Mouse (Mus musculus): ENCODE data around the gene Pmel. TPM values are rescaled to one million over a fixed set of nuclear protein-coding genes. Genes with fewer than 3 reads are reported as not detected.

Gene Pmel
- 0.63 and 0.99 TPM in 2 replicates for polyA plus RNA-seq (2014; fragmentation: Nextera tagmentation; extraction: Ambion mirVana)

GRCm38 (mm10) chr10:128703895-128704294 is at the start of gene Pmel:
Pmel (plus strand) TSS chr10:128704195.
- no peaks in the 10 kb centered on the region for H3K27me3 ChIP-seq (ENCODE audit: control insufficient read depth, insufficient read depth, low read length)
- ATAC-seq (ENCODE audit: low read depth): no peak

DNA sequence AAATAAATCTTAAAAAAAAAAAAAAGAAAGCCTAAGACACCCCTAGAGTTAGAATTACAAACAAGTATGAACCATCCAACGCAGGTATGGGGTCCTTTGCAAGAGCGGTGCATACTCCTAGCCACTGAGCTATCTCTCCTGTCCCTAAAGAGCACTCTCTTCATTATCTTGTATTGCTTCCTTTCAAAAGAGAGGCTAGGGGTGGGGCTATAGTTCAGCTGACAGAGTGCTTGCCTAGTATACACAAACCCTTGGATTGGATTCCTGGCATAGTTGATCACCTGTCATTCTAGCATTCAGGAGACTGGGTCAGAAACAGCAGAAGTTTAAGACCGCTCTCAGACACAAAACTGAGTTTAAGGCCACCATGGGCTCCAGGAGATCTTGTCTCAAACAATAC is 48.7 kb upstream of the Pmel start:
- WGBS: 87% methylated on average over 3 of the region's 3 CpGs
- H3K9me3 ChIP-seq (ENCODE audit: control insufficient read depth, low read length): no peaks in the 10 kb centered on the region
- ATAC-seq (ENCODE audit: low read depth): no peak

More at GRCm38 (mm10) chr10:128703895-128704294, at the start of gene Pmel:
- Histone ChIP-seq H3K9me3 (ENCODE audit: control insufficient read depth, low read length) (no peaks in the 10 kb centered on the region), H3K27ac (ENCODE audit: low read depth, low read length) (peak within 1 kb of the TSS; percentile 64), H3K4me3 (ENCODE audit: low read depth, low read length) (peak within 1 kb of the TSS; percentile 65), H3K9ac (replicated peaks; ENCODE audit: low read depth, low read length) (peak within 1 kb of the TSS; percentile 52), H3K36me3 (ENCODE audit: control insufficient read depth, insufficient read depth, low read length) (no peaks in the 10 kb centered on the region), H3K4me2 (ENCODE audit: low read depth, low read length) (peak within 1 kb of the TSS; percentile 89), H3K4me1 (ENCODE audit: control insufficient read depth, insufficient read depth, low read length) (0 out of 2 replicates have a peak, but pooled peaks cover 4% of the 10 kb centered on the region)
- 21% methylated on average over 4 of the region's 4 CpGs for WGBS

GRCm38 (mm10) chr10:128656731-128657130 is 47.3 kb upstream of the Pmel start:
- H3K27ac ChIP-seq (ENCODE audit: low read depth, low read length): no peak overlapping the region
- H3K4me3 ChIP-seq (ENCODE audit: low read depth, low read length): no peak overlapping the region
- no peak overlapping the region for H3K9ac ChIP-seq (replicated peaks; ENCODE audit: low read depth, low read length)
- H3K9me3 ChIP-seq (ENCODE audit: control insufficient read depth, low read length): no peaks in the 10 kb centered on the region
- H3K36me3 ChIP-seq (ENCODE audit: control insufficient read depth, insufficient read depth, low read length): no peaks in the 10 kb centered on the region
- H3K27me3 ChIP-seq (ENCODE audit: control insufficient read depth, insufficient read depth, low read length): no peaks in the 10 kb centered on the region
- WGBS: 97% methylated on average over 1 of the region's 1 CpGs
- no peak overlapping the region for H3K4me2 ChIP-seq (ENCODE audit: low read depth, low read length)
- H3K4me1 ChIP-seq (ENCODE audit: control insufficient read depth, insufficient read depth, low read length): no peaks in the 10 kb centered on the region
- no peak for ATAC-seq (ENCODE audit: low read depth)

More for the DNA sequence above, 48.7 kb upstream of the Pmel start:
- no peaks in the 10 kb centered on the region for H3K4me1 ChIP-seq (ENCODE audit: control insufficient read depth, insufficient read depth, low read length)
- no peak overlapping the region for H3K4me3 ChIP-seq (ENCODE audit: low read depth, low read length)
- no peaks in the 10 kb centered on the region for H3K27me3 ChIP-seq (ENCODE audit: control insufficient read depth, insufficient read depth, low read length)
- no peak overlapping the region for H3K4me2 ChIP-seq (ENCODE audit: low read depth, low read length)
- no peaks in the 10 kb centered on the region for H3K36me3 ChIP-seq (ENCODE audit: control insufficient read depth, insufficient read depth, low read length)
- no peak overlapping the region for H3K27ac ChIP-seq (ENCODE audit: low read depth, low read length)
- no peak overlapping the region for H3K9ac ChIP-seq (replicated peaks; ENCODE audit: low read depth, low read length)

GRCm38 (mm10) chr10:128657844-128658243 is 46.2 kb upstream of the Pmel start:
- ATAC-seq (ENCODE audit: low read depth): no peak

DNA sequence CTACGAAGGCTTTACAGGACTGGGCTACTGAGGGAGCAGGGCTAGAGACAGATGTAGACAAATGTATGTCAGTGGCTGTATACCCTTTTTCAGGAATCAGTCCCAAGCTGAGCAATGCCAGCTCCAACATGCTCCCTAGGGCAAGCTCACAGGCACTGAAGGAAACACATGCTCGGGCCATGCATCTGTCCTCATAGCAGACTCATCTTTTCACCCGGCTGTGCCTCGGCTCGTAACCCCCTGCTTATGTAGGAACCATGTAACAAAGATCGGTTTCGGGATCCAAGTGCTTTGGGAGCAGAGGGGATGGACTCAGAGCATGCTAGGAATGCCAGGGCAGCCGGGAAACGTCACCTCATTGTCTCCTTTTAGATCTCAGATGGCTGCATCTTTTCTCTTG is 44.5 kb upstream of the Pmel start:
- no peaks in the 10 kb centered on the region for H3K4me1 ChIP-seq (ENCODE audit: control insufficient read depth, insufficient read depth, low read length)
- no peak overlapping the region for H3K27ac ChIP-seq (ENCODE audit: low read depth, low read length)
- no peak overlapping the region for H3K9ac ChIP-seq (replicated peaks; ENCODE audit: low read depth, low read length)
- no peaks in the 10 kb centered on the region for H3K36me3 ChIP-seq (ENCODE audit: control insufficient read depth, insufficient read depth, low read length)
- WGBS: 46% methylated on average over 9 of the region's 9 CpGs
- no peak for ATAC-seq (ENCODE audit: low read depth)
- no peak overlapping the region for H3K4me2 ChIP-seq (ENCODE audit: low read depth, low read length)
- H3K9me3 ChIP-seq (ENCODE audit: control insufficient read depth, low read length): no peaks in the 10 kb centered on the region
- H3K4me3 ChIP-seq (ENCODE audit: low read depth, low read length): no peak overlapping the region
- no peaks in the 10 kb centered on the region for H3K27me3 ChIP-seq (ENCODE audit: control insufficient read depth, insufficient read depth, low read length)

More at GRCm38 (mm10) chr10:128657844-128658243, 46.2 kb upstream of the Pmel start:
- WGBS: 62% methylated on average over 9 of the region's 9 CpGs
- Histone ChIP-seq H3K4me3 (ENCODE audit: low read depth, low read length) (no peak overlapping the region), H3K4me2 (ENCODE audit: low read depth, low read length) (no peak overlapping the region), H3K9me3 (ENCODE audit: control insufficient read depth, low read length) (no peaks in the 10 kb centered on the region), H3K36me3 (ENCODE audit: control insufficient read depth, insufficient read depth, low read length) (no peaks in the 10 kb centered on the region), H3K27ac (ENCODE audit: low read depth, low read length) (no peak overlapping the region), H3K27me3 (ENCODE audit: control insufficient read depth, insufficient read depth, low read length) (no peaks in the 10 kb centered on the region), H3K4me1 (ENCODE audit: control insufficient read depth, insufficient read depth, low read length) (no peaks in the 10 kb centered on the region), H3K9ac (replicated peaks; ENCODE audit: low read depth, low read length) (no peak overlapping the region)

- H3K4me2 ChIP-seq (ENCODE audit: low read depth, low read length): no peak overlapping the region
- ATAC-seq (ENCODE audit: low read depth): no peak
These were observed 41.5 kb upstream of the Pmel start for GRCm38 (mm10) chr10:128662465-128662864.

GRCm38 (mm10) chr10:128663441-128664220 is 40.4 kb upstream of the Pmel start:
- Histone ChIP-seq H3K27ac (ENCODE audit: low read depth, low read length) (no peak overlapping the region), H3K4me1 (ENCODE audit: control insufficient read depth, insufficient read depth, low read length) (no peaks in the 10 kb centered on the region), H3K36me3 (ENCODE audit: control insufficient read depth, insufficient read depth, low read length) (no peaks in the 10 kb centered on the region), H3K9me3 (ENCODE audit: control insufficient read depth, low read length) (no peaks in the 10 kb centered on the region), H3K4me2 (ENCODE audit: low read depth, low read length) (no peak overlapping the region), H3K9ac (replicated peaks; ENCODE audit: low read depth, low read length) (no peak overlapping the region), H3K27me3 (ENCODE audit: control insufficient read depth, insufficient read depth, low read length) (no peaks in the 10 kb centered on the region), H3K4me3 (ENCODE audit: low read depth, low read length) (no peak overlapping the region)
- WGBS: 76% methylated on average over 5 of the region's 5 CpGs
- ATAC-seq (ENCODE audit: low read depth): no peak

More at GRCm38 (mm10) chr10:128662465-128662864, 41.5 kb upstream of the Pmel start:
- Histone ChIP-seq H3K27ac (ENCODE audit: low read depth, low read length) (no peak overlapping the region), H3K9me3 (ENCODE audit: control insufficient read depth, low read length) (no peaks in the 10 kb centered on the region), H3K9ac (replicated peaks; ENCODE audit: low read depth, low read length) (no peak overlapping the region), H3K4me1 (ENCODE audit: control insufficient read depth, insufficient read depth, low read length) (no peaks in the 10 kb centered on the region), H3K36me3 (ENCODE audit: control insufficient read depth, insufficient read depth, low read length) (no peaks in the 10 kb centered on the region), H3K4me3 (ENCODE audit: low read depth, low read length) (no peak overlapping the region), H3K27me3 (ENCODE audit: control insufficient read depth, insufficient read depth, low read length) (no peaks in the 10 kb centered on the region)

DNA sequence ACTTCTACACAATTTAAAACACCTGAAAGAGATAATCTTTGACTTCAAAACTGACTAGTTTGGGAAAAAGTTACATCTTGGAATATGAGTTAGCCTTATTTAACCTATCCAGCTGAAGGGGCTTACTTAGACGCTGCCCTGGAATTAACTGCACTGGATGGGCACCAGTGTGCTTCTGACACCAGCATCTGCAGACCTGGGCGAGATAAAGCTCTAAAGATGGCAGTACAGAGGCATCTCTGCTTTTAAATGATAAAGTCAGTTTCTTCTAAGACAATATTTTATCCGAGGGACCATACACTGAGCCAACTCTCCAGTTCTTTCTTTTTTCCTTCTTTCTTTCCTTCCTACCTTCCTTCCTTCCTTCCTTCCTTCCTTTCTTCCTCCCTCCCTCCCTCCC is 39.2 kb upstream of the Pmel start:
- Histone ChIP-seq H3K4me2 (ENCODE audit: low read depth, low read length) (no peak overlapping the region), H3K27me3 (ENCODE audit: control insufficient read depth, insufficient read depth, low read length) (no peaks in the 10 kb centered on the region), H3K4me3 (ENCODE audit: low read depth, low read length) (no peak overlapping the region), H3K4me1 (ENCODE audit: control insufficient read depth, insufficient read depth, low read length) (no peaks in the 10 kb centered on the region), H3K9me3 (ENCODE audit: control insufficient read depth, low read length) (no peaks in the 10 kb centered on the region), H3K27ac (ENCODE audit: low read depth, low read length) (no peak overlapping the region), H3K36me3 (ENCODE audit: control insufficient read depth, insufficient read depth, low read length) (no peaks in the 10 kb centered on the region), H3K9ac (replicated peaks; ENCODE audit: low read depth, low read length) (no peak overlapping the region)
- WGBS: 80% methylated on average over 3 of the region's 3 CpGs
- no peak for ATAC-seq (ENCODE audit: low read depth)

GRCm38 (mm10) chr10:128665307-128665706 is 38.7 kb upstream of the Pmel start:
- Histone ChIP-seq H3K4me2 (ENCODE audit: low read depth, low read length) (no peak overlapping the region), H3K9me3 (ENCODE audit: control insufficient read depth, low read length) (no peaks in the 10 kb centered on the region), H3K9ac (replicated peaks; ENCODE audit: low read depth, low read length) (no peak overlapping the region), H3K27me3 (ENCODE audit: control insufficient read depth, insufficient read depth, low read length) (no peaks in the 10 kb centered on the region), H3K27ac (ENCODE audit: low read depth, low read length) (no peak overlapping the region), H3K4me1 (ENCODE audit: control insufficient read depth, insufficient read depth, low read length) (no peaks in the 10 kb centered on the region), H3K4me3 (ENCODE audit: low read depth, low read length) (no peak overlapping the region), H3K36me3 (ENCODE audit: control insufficient read depth, insufficient read depth, low read length) (no peaks in the 10 kb centered on the region)
- 93% methylated on average over 3 of the region's 3 CpGs for WGBS
- ATAC-seq (ENCODE audit: low read depth): no peak
